Mouse (Mus musculus): ENCODE measurements around the gene Gapvd1. TPM values are rescaled to one million over a fixed set of nuclear protein-coding genes. Genes with fewer than 3 reads are reported as not detected.
A peak's percentile ranks its signal among the peaks of the same experiment; 100 is the strongest.

Gapvd1 gene
- polyA plus RNA-seq, 1 experiment from 2014 or later, result 85.9 TPM

DNA sequence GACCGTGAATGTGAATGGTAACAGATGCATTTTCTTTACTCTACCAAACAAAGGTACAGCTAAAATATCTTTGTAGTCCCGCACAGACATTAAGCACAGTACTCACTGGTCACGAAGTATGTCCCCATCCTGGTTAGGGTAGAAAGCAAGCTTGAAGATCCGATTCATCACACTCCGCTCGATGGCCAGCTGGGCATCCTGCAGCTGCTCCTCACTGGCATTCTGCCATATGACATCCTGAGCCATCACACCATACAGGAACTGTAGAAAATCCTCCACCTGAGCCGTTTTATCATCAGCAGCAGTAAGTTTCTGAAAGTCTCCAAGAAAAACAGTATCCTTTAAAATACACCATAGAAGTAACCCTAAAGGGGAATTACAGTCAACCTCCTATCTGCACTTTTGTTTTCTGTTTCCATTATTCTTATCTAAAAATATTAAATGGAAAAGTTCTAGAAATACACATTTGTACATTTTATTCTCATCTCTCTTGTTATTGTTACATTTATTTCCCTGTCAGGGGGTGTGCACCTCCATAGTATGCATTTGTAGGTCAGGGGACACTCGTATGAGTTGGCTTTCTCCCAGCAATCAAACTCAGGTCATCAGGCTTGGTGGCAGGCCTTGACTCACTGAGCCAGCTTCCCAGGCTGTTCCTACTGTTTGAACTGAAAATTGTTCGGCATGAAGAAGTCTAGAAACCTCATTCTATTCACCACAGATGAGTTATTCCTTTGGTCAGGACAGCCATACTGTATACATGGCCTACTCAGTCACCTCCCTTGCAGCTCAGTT is 70.8 kb downstream of the Gapvd1 start:
- no peak overlapping the region for H3K4me2 ChIP-seq
- no peaks in the 10 kb centered on the region for H3K27me3 ChIP-seq
- no peak overlapping the region for H3K4me3 ChIP-seq
- peaks cover 71% of the 10 kb centered on the region for H3K36me3 ChIP-seq
- no peaks in the 10 kb centered on the region for H3K9me3 ChIP-seq
- no peak overlapping the region for H3K9ac ChIP-seq
- WGBS, result 82% methylated on average over 9 of the region's 9 CpGs
- H3K4me1 ChIP-seq, result no peaks in the 10 kb centered on the region
- ATAC-seq (ENCODE audit: borderline replicate concordance, extremely low read depth, low FRiP score, low TSS enrichment), result no peak
- H3K27ac ChIP-seq, result no peak overlapping the region

DNA sequence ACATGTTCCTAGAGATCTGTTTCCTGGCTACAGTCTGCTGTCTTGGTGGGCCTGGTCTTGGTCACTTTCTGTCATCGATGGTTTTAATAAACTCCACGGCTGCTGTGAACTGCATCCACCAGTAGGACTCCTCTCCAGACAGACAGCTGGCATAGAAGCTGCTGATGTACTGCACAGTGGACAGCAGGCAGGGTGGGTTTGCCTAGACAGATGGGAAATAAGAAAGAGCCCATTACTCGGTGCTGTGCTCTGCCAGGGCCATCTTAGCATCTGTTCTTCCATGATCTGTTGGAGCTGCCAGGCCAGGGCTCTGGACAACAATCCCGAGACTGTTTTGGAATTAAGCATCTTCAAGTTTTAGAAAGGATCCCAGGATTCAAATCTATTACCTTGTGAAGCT is 77.1 kb downstream of the Gapvd1 start:
- Histone ChIP-seq H3K27me3 (no peaks in the 10 kb centered on the region), H3K4me1 (peaks cover 6% of the 10 kb centered on the region; the same call in 1 of the 2 replicates), H3K4me2 (no peak overlapping the region), H3K9me3 (no peaks in the 10 kb centered on the region), H3K9ac (no peak overlapping the region), H3K36me3 (peaks cover 53% of the 10 kb centered on the region), H3K27ac (no peak overlapping the region), H3K4me3 (no peak overlapping the region)
- WGBS, result 91% methylated on average over 4 of the region's 4 CpGs
- ATAC-seq (ENCODE audit: borderline replicate concordance, extremely low read depth, low FRiP score, low TSS enrichment), result no peak

DNA sequence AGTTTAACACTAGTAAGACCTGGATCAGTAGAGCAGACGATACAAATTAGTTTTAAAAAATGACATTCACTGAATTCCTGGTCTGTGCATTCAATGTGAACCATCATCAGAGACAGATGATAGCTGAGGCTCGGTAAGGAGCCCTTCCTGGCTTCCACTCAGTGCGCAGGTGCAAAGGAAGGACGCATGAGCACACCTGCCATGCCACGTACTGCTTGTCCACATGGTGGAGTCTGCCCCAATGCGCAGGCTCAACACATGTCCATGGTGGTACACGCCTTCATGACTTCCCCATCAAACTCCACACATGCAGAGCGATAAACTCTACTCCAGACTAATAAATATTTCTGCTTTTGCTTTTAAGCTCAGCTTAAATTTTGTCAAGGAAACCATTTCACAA is 78.0 kb downstream of the Gapvd1 start:
- Histone ChIP-seq H3K36me3 (peaks cover 44% of the 10 kb centered on the region), H3K9me3 (no peaks in the 10 kb centered on the region), H3K4me2 (no peak overlapping the region), H3K27me3 (no peaks in the 10 kb centered on the region), H3K27ac (no peak overlapping the region), H3K9ac (no peak overlapping the region), H3K4me3 (no peak overlapping the region), H3K4me1 (peaks cover 6% of the 10 kb centered on the region; the same call in 1 of the 2 replicates)
- no peak for ATAC-seq (ENCODE audit: borderline replicate concordance, extremely low read depth, low FRiP score, low TSS enrichment)
- 90% methylated on average over 8 of the region's 8 CpGs for WGBS

DNA sequence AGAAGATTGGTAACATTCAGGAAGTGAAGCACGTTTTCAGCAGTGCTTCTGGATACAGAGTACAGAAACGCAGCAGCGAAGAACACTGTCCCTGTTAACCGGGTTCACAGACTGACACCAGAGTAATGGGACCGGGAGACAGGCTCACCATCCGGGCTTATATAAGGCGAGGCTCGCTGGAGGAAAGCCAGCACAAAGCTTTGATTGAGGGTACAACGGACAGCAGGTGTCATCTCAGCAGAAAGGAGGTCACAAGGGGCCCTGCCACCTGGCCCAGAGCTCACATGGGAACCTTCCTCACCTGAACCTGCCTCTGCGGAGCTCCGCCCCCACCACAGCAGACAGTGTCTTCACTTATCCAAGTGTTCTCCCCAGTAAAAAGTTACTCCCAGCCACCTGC is 81.2 kb downstream of the Gapvd1 start:
- no peak overlapping the region for H3K4me2 ChIP-seq
- no peaks in the 10 kb centered on the region for H3K27me3 ChIP-seq
- H3K36me3 ChIP-seq, result peaks cover 35% of the 10 kb centered on the region
- no peak overlapping the region for H3K9ac ChIP-seq
- no peaks in the 10 kb centered on the region for H3K9me3 ChIP-seq
- WGBS, result 73% methylated on average over 11 of the region's 11 CpGs
- H3K27ac ChIP-seq, result no peak overlapping the region
- H3K4me1 ChIP-seq, result peaks cover 18% of the 10 kb centered on the region; the same call in 1 of the 2 replicates
- H3K4me3 ChIP-seq, result no peak overlapping the region
- ATAC-seq (ENCODE audit: borderline replicate concordance, extremely low read depth, low FRiP score, low TSS enrichment), result no peak

DNA sequence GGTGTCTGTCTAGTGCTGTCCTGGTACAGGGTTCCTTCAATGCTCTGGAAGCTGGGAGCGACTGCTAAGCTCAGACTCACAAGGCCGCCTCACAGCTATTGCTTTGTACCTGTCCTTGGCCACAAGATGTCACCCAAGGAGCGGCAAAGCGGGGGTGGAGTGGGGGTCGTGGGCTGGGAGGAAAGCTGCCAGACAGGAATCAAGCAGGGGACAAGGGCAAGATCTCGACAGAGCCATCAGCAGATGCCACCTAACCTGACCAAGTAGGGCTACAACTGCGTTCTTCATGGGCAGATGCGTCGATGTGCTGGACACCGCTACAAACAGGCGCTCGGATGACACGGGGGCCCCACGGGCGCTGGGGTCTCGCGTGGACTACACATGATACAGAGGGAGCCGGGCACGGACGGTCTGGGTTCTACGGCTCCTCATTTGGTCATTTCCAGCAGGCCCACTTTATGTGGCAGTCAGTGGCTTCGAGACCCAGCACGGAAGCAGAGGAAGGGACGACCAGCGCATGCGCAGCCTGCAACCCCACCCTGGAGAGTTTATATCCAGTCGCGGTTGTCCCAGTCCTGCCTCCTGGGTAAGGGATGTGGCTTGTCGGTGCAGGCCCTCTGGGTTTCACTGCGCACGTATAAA is 83.5 kb downstream of the Gapvd1 start:
- 0 out of 2 replicates have a peak overlapping the region, but pooled peaks have one; percentile 27 for H3K27ac ChIP-seq
- H3K27me3 ChIP-seq, result 0 out of 2 replicates have a peak, but pooled peaks cover 5% of the 10 kb centered on the region
- H3K4me3 ChIP-seq, result peak overlapping the region; percentile 49
- peaks cover 12% of the 10 kb centered on the region; the same call in 1 of the 2 replicates for H3K36me3 ChIP-seq
- no peaks in the 10 kb centered on the region for H3K9me3 ChIP-seq
- 23% methylated on average over 31 of the region's 31 CpGs for WGBS
- peak overlapping the region; percentile 91 for H3K4me2 ChIP-seq
- peak overlapping the region; percentile 51 for H3K9ac ChIP-seq
- H3K4me1 ChIP-seq, result peaks cover 24% of the 10 kb centered on the region
- peak; percentile 57; the same call in 1 of the 2 replicates for ATAC-seq (ENCODE audit: borderline replicate concordance, extremely low read depth, low FRiP score, low TSS enrichment)

DNA sequence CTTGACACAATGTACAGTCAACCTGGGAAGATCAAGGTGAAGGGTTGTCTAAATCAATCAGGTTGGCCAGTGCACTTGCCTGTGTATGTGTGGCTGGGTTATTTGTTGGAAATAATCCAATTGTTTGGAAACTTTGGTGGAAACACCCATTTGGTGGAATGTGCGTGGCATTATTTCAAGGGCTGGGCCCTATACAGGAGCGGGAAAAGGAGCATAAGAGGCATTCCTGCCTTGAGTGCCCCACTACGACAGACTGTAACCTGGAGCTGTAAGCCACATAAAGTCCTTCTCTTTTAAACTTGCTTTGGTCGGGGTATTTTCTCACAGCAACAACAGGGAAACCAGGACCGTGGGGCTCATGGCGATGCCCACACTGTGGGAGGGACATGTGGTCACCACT is 84.6 kb downstream of the Gapvd1 start:
- Histone ChIP-seq H3K4me3 (no peak overlapping the region), H3K4me1 (peaks cover 24% of the 10 kb centered on the region), H3K27ac (no peak overlapping the region), H3K36me3 (0 out of 2 replicates have a peak, but pooled peaks cover 6% of the 10 kb centered on the region), H3K27me3 (0 out of 2 replicates have a peak, but pooled peaks cover 5% of the 10 kb centered on the region), H3K9me3 (no peaks in the 10 kb centered on the region), H3K4me2 (no peak overlapping the region), H3K9ac (no peak overlapping the region)
- ATAC-seq (ENCODE audit: borderline replicate concordance, extremely low read depth, low FRiP score, low TSS enrichment), result no peak
- 72% methylated on average over 6 of the region's 6 CpGs for WGBS

DNA sequence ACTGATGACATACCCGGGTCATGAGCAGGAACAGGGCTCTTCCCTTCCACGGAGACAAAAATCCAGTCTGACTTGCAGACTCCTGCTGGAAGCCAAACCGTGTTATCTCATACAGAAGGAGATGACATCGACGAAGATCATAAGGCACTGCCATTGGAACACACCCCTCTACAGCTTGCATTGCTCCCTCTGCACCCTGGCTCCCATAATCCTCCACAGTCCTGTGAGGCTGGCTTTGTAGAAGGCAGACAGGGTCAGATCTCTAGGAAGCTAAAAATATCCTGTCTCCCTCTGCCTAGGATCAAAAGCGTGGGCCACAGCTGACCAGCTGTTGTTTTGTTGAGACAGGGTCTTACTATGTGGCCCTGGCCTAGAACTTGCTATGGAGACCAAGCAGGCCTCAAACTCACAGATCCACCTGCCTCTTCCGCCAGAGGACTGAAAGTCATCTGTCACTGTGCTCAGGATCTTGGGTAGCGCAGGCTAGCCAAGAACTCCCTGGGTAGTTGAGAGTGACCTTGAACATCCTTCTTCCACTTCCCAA is 85.8 kb downstream of the Gapvd1 start:
- Histone ChIP-seq H3K9me3 (no peaks in the 10 kb centered on the region), H3K4me3 (no peak overlapping the region), H3K4me1 (peaks cover 24% of the 10 kb centered on the region), H3K9ac (no peak overlapping the region), H3K27ac (no peak overlapping the region), H3K27me3 (0 out of 2 replicates have a peak, but pooled peaks cover 5% of the 10 kb centered on the region), H3K4me2 (no peak overlapping the region), H3K36me3 (no peaks in the 10 kb centered on the region)
- ATAC-seq (ENCODE audit: borderline replicate concordance, extremely low read depth, low FRiP score, low TSS enrichment), result no peak
- 35% methylated on average over 8 of the region's 8 CpGs for WGBS

DNA sequence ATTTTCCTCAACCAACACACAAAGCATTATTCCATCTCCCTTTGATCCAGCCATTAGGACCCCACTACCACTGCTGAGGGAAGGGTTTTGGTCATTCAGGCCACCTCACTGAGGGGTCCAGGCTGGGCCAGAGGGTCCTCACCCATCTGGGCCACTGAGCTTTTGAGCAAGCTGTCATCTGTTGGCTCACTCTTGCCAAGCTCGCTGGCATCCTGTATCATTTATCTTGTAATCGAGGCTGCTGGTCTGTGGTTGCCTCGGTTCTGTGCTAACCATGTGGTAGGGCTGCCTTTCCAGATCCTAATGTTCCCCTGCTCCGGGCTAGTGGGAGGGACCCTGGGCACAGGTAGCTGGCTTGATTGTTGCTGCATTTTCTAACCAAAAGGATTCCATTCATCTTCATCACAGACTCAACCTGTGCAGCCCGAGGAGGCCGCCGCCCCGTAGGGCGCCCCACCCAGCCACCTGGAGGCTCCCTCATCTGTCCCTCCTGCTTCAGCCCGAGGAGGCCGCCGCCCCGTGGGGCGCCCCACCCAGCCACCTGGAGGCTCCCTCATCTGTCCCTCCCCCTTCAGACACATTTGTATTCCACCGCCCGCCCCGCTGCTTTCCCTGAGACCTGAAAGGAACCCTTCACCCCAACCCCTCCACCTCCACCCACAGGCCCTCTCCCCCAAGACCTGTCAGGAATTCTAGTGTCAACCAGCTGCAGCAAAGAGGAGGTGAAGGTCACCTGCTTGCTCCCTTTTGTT is 86.4 kb downstream of the Gapvd1 start:
- ATAC-seq (ENCODE audit: borderline replicate concordance, extremely low read depth, low FRiP score, low TSS enrichment), result no peak
- H3K4me1 ChIP-seq, result peaks cover 19% of the 10 kb centered on the region; the same call in 1 of the 2 replicates
- no peak overlapping the region for H3K4me2 ChIP-seq
- 0 out of 2 replicates have a peak, but pooled peaks cover 5% of the 10 kb centered on the region for H3K27me3 ChIP-seq
- H3K27ac ChIP-seq, result no peak overlapping the region
- H3K9me3 ChIP-seq, result no peaks in the 10 kb centered on the region
- 29% methylated on average over 17 of the region's 17 CpGs for WGBS
- no peaks in the 10 kb centered on the region for H3K36me3 ChIP-seq
- no peak overlapping the region for H3K4me3 ChIP-seq
- H3K9ac ChIP-seq, result no peak overlapping the region

DNA sequence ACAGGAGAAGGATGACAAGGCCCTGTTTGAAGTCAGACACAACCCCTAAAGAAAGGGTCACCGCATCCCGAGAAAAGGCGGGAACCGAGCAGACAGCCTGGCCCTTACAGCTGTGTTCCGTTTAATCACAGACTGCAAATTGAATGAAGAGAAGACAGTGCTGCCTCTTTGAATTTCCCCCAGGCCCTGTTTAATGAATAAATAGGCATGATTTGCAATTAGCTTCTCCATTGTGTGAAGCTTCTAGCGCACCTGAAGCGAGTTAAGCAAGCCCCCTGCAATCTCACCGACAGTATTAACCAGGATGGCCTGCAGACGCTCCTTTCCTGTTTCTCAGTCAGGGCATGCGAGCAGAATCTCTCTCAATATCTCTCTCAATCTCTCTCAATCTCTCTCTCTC is 87.2 kb downstream of the Gapvd1 start:
- Histone ChIP-seq H3K4me1 (peaks cover 19% of the 10 kb centered on the region; the same call in 1 of the 2 replicates), H3K4me2 (no peak overlapping the region), H3K27me3 (0 out of 2 replicates have a peak, but pooled peaks cover 5% of the 10 kb centered on the region), H3K9me3 (no peaks in the 10 kb centered on the region), H3K27ac (no peak overlapping the region), H3K4me3 (no peak overlapping the region), H3K36me3 (no peaks in the 10 kb centered on the region), H3K9ac (no peak overlapping the region)
- no peak for ATAC-seq (ENCODE audit: borderline replicate concordance, extremely low read depth, low FRiP score, low TSS enrichment)
- 38% methylated on average over 10 of the region's 10 CpGs for WGBS

DNA sequence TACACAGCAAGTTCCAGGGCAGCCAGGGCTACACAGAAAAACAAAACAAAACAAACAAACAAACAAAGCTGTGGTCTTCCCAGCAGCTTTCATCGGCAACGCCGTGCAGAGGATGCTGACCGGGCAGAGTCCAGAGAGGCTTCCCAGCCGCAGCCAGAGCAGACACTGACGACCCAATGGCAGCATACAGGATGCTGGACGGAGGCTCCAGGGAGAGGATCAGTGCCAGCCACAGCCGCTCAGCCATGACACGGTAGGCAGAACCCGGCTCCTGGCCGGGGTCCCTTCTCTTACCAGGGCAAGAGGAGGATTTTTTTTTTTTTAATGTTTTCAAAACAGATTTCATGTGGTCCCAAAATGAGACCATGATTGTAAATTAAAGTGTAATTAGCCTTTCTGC is 107.6 kb downstream of the Gapvd1 start:
- no peak overlapping the region for H3K4me3 ChIP-seq
- H3K4me1 ChIP-seq, result peaks cover 12% of the 10 kb centered on the region
- no peaks in the 10 kb centered on the region for H3K9me3 ChIP-seq
- no peak overlapping the region for H3K27ac ChIP-seq
- 65% methylated on average over 11 of the region's 11 CpGs for WGBS
- no peaks in the 10 kb centered on the region for H3K27me3 ChIP-seq
- H3K9ac ChIP-seq, result no peak overlapping the region
- ATAC-seq (ENCODE audit: borderline replicate concordance, extremely low read depth, low FRiP score, low TSS enrichment), result no peak
- H3K36me3 ChIP-seq, result no peaks in the 10 kb centered on the region
- H3K4me2 ChIP-seq, result no peak overlapping the region

DNA sequence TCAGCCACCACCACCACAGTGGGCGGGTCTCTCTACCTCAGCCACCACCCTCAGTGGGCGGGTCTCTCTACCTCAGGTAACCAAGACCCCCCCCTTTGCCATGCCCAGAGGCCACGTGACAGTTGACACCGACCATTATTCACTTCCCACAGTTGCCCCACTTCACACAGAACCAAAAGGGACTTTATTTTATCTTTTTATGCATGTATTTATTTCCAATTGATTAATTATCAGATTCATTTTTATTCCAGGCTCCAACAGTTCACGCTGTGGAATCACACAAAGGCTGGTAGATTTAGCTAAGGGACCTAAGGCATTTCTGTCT is 108.5 kb downstream of the Gapvd1 start:
- H3K4me2 ChIP-seq, result peak overlapping the region; percentile 84
- H3K36me3 ChIP-seq, result no peaks in the 10 kb centered on the region
- H3K9ac ChIP-seq, result no peak overlapping the region
- no peaks in the 10 kb centered on the region for H3K27me3 ChIP-seq
- H3K27ac ChIP-seq, result no peak overlapping the region
- WGBS, result 9% methylated on average over 5 of the region's 5 CpGs
- H3K9me3 ChIP-seq, result no peaks in the 10 kb centered on the region
- peak overlapping the region; percentile 44 for H3K4me3 ChIP-seq
- ATAC-seq (ENCODE audit: borderline replicate concordance, extremely low read depth, low FRiP score, low TSS enrichment), result no peak
- peaks cover 12% of the 10 kb centered on the region for H3K4me1 ChIP-seq

Measured in lung, embryonic 15.5 days (tissue).